Mouse (Mus musculus): ENCODE results near the gene Dennd1a. TPM values are rescaled to one million over a fixed set of nuclear protein-coding genes. Genes with fewer than 3 reads are reported as not detected.

Gene Dennd1a
- polyA plus RNA-seq, 1 experiment from 2014 or later, result 10.3 TPM

GRCm38 (mm10) chr2:37788176-37788962, 498.8 kb downstream of the Dennd1a start:
- no peak overlapping the region for H3K27ac ChIP-seq (ENCODE audit: low read depth, low read length)
- H3K4me1 ChIP-seq (replicated peaks; ENCODE audit: control insufficient read depth, insufficient read depth, low read length), result no peaks in the 10 kb centered on the region
- H3K27me3 ChIP-seq (replicated peaks; ENCODE audit: control insufficient read depth, insufficient read depth, low read length), result peaks cover 17% of the 10 kb centered on the region; the same call in 1 of the 2 replicates
- H3K4me3 ChIP-seq (ENCODE audit: low read depth, low read length), result no peak overlapping the region
- H3K9me3 ChIP-seq (ENCODE audit: control insufficient read depth), result no peaks in the 10 kb centered on the region
- H3K9ac ChIP-seq (ENCODE audit: low read depth, low read length), result no peak overlapping the region
- 0 out of 2 replicates have a peak, but pooled peaks have one; percentile 7 for TF ChIP-seq CTCF (IDR thresholded peaks at IDR 0.05; ENCODE audit: low read depth)
- H3K4me2 ChIP-seq (replicated peaks; ENCODE audit: low read depth), result no peak overlapping the region
- ATAC-seq, result no peak
- H3K36me3 ChIP-seq (ENCODE audit: control insufficient read depth, insufficient read depth), result no peaks in the 10 kb centered on the region
- WGBS, result 55% methylated on average over 7 of the region's 7 CpGs

- WGBS, result 15% methylated on average over 42 of the region's 52 CpGs
These were observed 500.7 kb downstream of the Dennd1a start for GRCm38 (mm10) chr2:37786461-37786860.

GRCm38 (mm10) chr2:37784473-37784872, 502.7 kb downstream of the Dennd1a start:
- Histone ChIP-seq H3K36me3 (ENCODE audit: control insufficient read depth, insufficient read depth) (no peaks in the 10 kb centered on the region), H3K9me3 (ENCODE audit: control insufficient read depth) (no peaks in the 10 kb centered on the region), H3K27me3 (replicated peaks; ENCODE audit: control insufficient read depth, insufficient read depth, low read length) (peaks cover 12% of the 10 kb centered on the region; the same call in 1 of the 2 replicates), H3K4me1 (replicated peaks; ENCODE audit: control insufficient read depth, insufficient read depth, low read length) (no peaks in the 10 kb centered on the region), H3K4me2 (replicated peaks; ENCODE audit: low read depth) (no peak overlapping the region), H3K4me3 (ENCODE audit: low read depth, low read length) (no peak overlapping the region), H3K9ac (ENCODE audit: low read depth, low read length) (no peak overlapping the region), H3K27ac (ENCODE audit: low read depth, low read length) (no peak overlapping the region)
- 74% methylated on average over 5 of the region's 5 CpGs for WGBS
- no peak for TF ChIP-seq CTCF (IDR thresholded peaks at IDR 0.05; ENCODE audit: low read depth)
- no peak for ATAC-seq

More at GRCm38 (mm10) chr2:37786461-37786860, 500.7 kb downstream of the Dennd1a start:
- H3K9me3 ChIP-seq (ENCODE audit: control insufficient read depth), result no peaks in the 10 kb centered on the region
- H3K9ac ChIP-seq (ENCODE audit: low read depth, low read length), result no peak overlapping the region
- peak overlapping the region; percentile 23; the same call in 1 of the 2 replicates for H3K4me3 ChIP-seq (ENCODE audit: low read depth, low read length)
- H3K27me3 ChIP-seq (replicated peaks; ENCODE audit: control insufficient read depth, insufficient read depth, low read length), result peaks cover 9% of the 10 kb centered on the region; the same call in 1 of the 2 replicates
- TF ChIP-seq CTCF (IDR thresholded peaks at IDR 0.05; ENCODE audit: low read depth), result no peak
- H3K4me2 ChIP-seq (replicated peaks; ENCODE audit: low read depth), result peak overlapping the region; percentile 53
- no peaks in the 10 kb centered on the region for H3K36me3 ChIP-seq (ENCODE audit: control insufficient read depth, insufficient read depth)
- no peak overlapping the region for H3K27ac ChIP-seq (ENCODE audit: low read depth, low read length)
- H3K4me1 ChIP-seq (replicated peaks; ENCODE audit: control insufficient read depth, insufficient read depth, low read length), result no peaks in the 10 kb centered on the region
- ATAC-seq, result no peak

- WGBS, result 65% methylated on average over 7 of the region's 7 CpGs
- Histone ChIP-seq H3K4me1 (replicated peaks; ENCODE audit: control insufficient read depth, insufficient read depth, low read length) (no peaks in the 10 kb centered on the region), H3K36me3 (ENCODE audit: control insufficient read depth, insufficient read depth) (no peaks in the 10 kb centered on the region), H3K27ac (ENCODE audit: low read depth, low read length) (no peak overlapping the region), H3K4me2 (replicated peaks; ENCODE audit: low read depth) (no peak overlapping the region), H3K27me3 (replicated peaks; ENCODE audit: control insufficient read depth, insufficient read depth, low read length) (peaks cover 12% of the 10 kb centered on the region), H3K9me3 (ENCODE audit: control insufficient read depth) (no peaks in the 10 kb centered on the region), H3K9ac (ENCODE audit: low read depth, low read length) (no peak overlapping the region), H3K4me3 (ENCODE audit: low read depth, low read length) (no peak overlapping the region)
- no peak for ATAC-seq
- TF ChIP-seq CTCF (IDR thresholded peaks at IDR 0.05; ENCODE audit: low read depth), result no peak
These were observed 505.2 kb downstream of the Dennd1a start for GRCm38 (mm10) chr2:37782002-37782401.

GRCm38 (mm10) chr2:37781421-37781820, 505.8 kb downstream of the Dennd1a start:
- 58% methylated on average over 3 of the region's 3 CpGs for WGBS
- Histone ChIP-seq H3K4me2 (replicated peaks; ENCODE audit: low read depth) (no peak overlapping the region), H3K27ac (ENCODE audit: low read depth, low read length) (no peak overlapping the region), H3K4me1 (replicated peaks; ENCODE audit: control insufficient read depth, insufficient read depth, low read length) (no peaks in the 10 kb centered on the region), H3K4me3 (ENCODE audit: low read depth, low read length) (no peak overlapping the region), H3K36me3 (ENCODE audit: control insufficient read depth, insufficient read depth) (no peaks in the 10 kb centered on the region), H3K9ac (ENCODE audit: low read depth, low read length) (no peak overlapping the region), H3K9me3 (ENCODE audit: control insufficient read depth) (no peaks in the 10 kb centered on the region), H3K27me3 (replicated peaks; ENCODE audit: control insufficient read depth, insufficient read depth, low read length) (peaks cover 12% of the 10 kb centered on the region)
- TF ChIP-seq CTCF (IDR thresholded peaks at IDR 0.05; ENCODE audit: low read depth), result no peak
- ATAC-seq, result no peak

- Histone ChIP-seq H3K4me2 (replicated peaks; ENCODE audit: low read depth) (peak overlapping the region; percentile 54), H3K4me1 (replicated peaks; ENCODE audit: control insufficient read depth, insufficient read depth, low read length) (0 out of 2 replicates have a peak, but pooled peaks cover 3% of the 10 kb centered on the region), H3K9me3 (ENCODE audit: control insufficient read depth) (no peaks in the 10 kb centered on the region), H3K36me3 (ENCODE audit: control insufficient read depth, insufficient read depth) (no peaks in the 10 kb centered on the region), H3K27ac (ENCODE audit: low read depth, low read length) (no peak overlapping the region), H3K27me3 (replicated peaks; ENCODE audit: control insufficient read depth, insufficient read depth, low read length) (peaks cover 8% of the 10 kb centered on the region), H3K9ac (ENCODE audit: low read depth, low read length) (no peak overlapping the region), H3K4me3 (ENCODE audit: low read depth, low read length) (peak overlapping the region; percentile 16; the same call in 1 of the 2 replicates)
- 3% methylated on average over 14 of the region's 14 CpGs for WGBS
- peak; percentile 46 for ATAC-seq
- TF ChIP-seq CTCF (IDR thresholded peaks at IDR 0.05; ENCODE audit: low read depth), result no peak
These were observed 506.8 kb downstream of the Dennd1a start for GRCm38 (mm10) chr2:37780270-37780929.
